Mouse (Mus musculus): Measurements from ENCODE around the gene Rpl7l1. TPM values are rescaled to one million over a fixed set of nuclear protein-coding genes. Genes with fewer than 3 reads are reported as not detected.

The Rpl7l1 gene
- polyA plus RNA-seq, 1 experiment, result 38.4 TPM

GRCm38 (mm10) chr17:46728021-46728420, 54.5 kb downstream of the Rpl7l1 start:
- H3K36me3 ChIP-seq (ENCODE audit: control insufficient read depth, insufficient read depth, low read length), result peaks cover 2% of the 10 kb centered on the region; the same call in 1 of the 2 replicates
- DNase-seq, result peak; percentile 55
- no peaks in the 10 kb centered on the region for H3K27me3 ChIP-seq (replicated peaks; ENCODE audit: control insufficient read depth, insufficient read depth, low read length)
- H3K27ac ChIP-seq (ENCODE audit: insufficient read depth, low read depth, low read length), result no peak overlapping the region
- TF ChIP-seq CTCF (conservative IDR thresholded peaks at IDR 0.05; ENCODE audit: insufficient read depth, insufficient read length, low read depth, low read length) (peak; percentile 51), POLR2A (IDR thresholded peaks at IDR 0.05; ENCODE audit: low read depth, low read length) (no peak)
- peaks cover 7% of the 10 kb centered on the region; the same call in 1 of the 2 replicates for H3K4me1 ChIP-seq (ENCODE audit: control insufficient read depth, insufficient read depth, low read length)
- WGBS, result 42% methylated on average over 6 of the region's 6 CpGs
- no peak overlapping the region for H3K4me3 ChIP-seq (ENCODE audit: insufficient read depth, low read depth, low read length)

- no peak overlapping the region for H3K4me3 ChIP-seq (ENCODE audit: insufficient read depth, low read depth, low read length)
- peak; percentile 36 for DNase-seq
- H3K36me3 ChIP-seq (ENCODE audit: control insufficient read depth, insufficient read depth, low read length), result peaks cover 2% of the 10 kb centered on the region; the same call in 1 of the 2 replicates
- H3K27me3 ChIP-seq (replicated peaks; ENCODE audit: control insufficient read depth, insufficient read depth, low read length), result no peaks in the 10 kb centered on the region
- WGBS, result 82% methylated on average over 11 of the region's 11 CpGs
- no peak overlapping the region for H3K27ac ChIP-seq (ENCODE audit: insufficient read depth, low read depth, low read length)
- TF ChIP-seq CTCF (conservative IDR thresholded peaks at IDR 0.05; ENCODE audit: insufficient read depth, insufficient read length, low read depth, low read length), result no peak
- no peak for TF ChIP-seq POLR2A (IDR thresholded peaks at IDR 0.05; ENCODE audit: low read depth, low read length)
- H3K4me1 ChIP-seq (ENCODE audit: control insufficient read depth, insufficient read depth, low read length), result peaks cover 7% of the 10 kb centered on the region; the same call in 1 of the 2 replicates
Observed at GRCm38 (mm10) chr17:46727271-46727670, 55.2 kb downstream of the Rpl7l1 start.

- no peaks in the 10 kb centered on the region for H3K27me3 ChIP-seq (replicated peaks; ENCODE audit: control insufficient read depth, insufficient read depth, low read length)
- H3K4me1 ChIP-seq (ENCODE audit: control insufficient read depth, insufficient read depth, low read length), result peaks cover 7% of the 10 kb centered on the region; the same call in 1 of the 2 replicates
- H3K27ac ChIP-seq (ENCODE audit: insufficient read depth, low read depth, low read length), result no peak overlapping the region
- WGBS, result 91% methylated on average over 26 of the region's 26 CpGs
- H3K4me3 ChIP-seq (ENCODE audit: insufficient read depth, low read depth, low read length), result no peak overlapping the region
- no peak for DNase-seq
- peaks cover 2% of the 10 kb centered on the region; the same call in 1 of the 2 replicates for H3K36me3 ChIP-seq (ENCODE audit: control insufficient read depth, insufficient read depth, low read length)
- no peak for TF ChIP-seq CTCF (conservative IDR thresholded peaks at IDR 0.05; ENCODE audit: insufficient read depth, insufficient read length, low read depth, low read length)
- TF ChIP-seq POLR2A (IDR thresholded peaks at IDR 0.05; ENCODE audit: low read depth, low read length), result no peak
Observed at GRCm38 (mm10) chr17:46725731-46726645, 56.5 kb downstream of the Rpl7l1 start.

GRCm38 (mm10) chr17:46725273-46725672, 57.2 kb downstream of the Rpl7l1 start:
- Histone ChIP-seq H3K27me3 (replicated peaks; ENCODE audit: control insufficient read depth, insufficient read depth, low read length) (no peaks in the 10 kb centered on the region), H3K36me3 (ENCODE audit: control insufficient read depth, insufficient read depth, low read length) (peaks cover 2% of the 10 kb centered on the region; the same call in 1 of the 2 replicates), H3K27ac (ENCODE audit: insufficient read depth, low read depth, low read length) (no peak overlapping the region), H3K4me1 (ENCODE audit: control insufficient read depth, insufficient read depth, low read length) (peaks cover 7% of the 10 kb centered on the region; the same call in 1 of the 2 replicates), H3K4me3 (ENCODE audit: insufficient read depth, low read depth, low read length) (no peak overlapping the region)
- DNase-seq, result no peak
- 71% methylated on average over 9 of the region's 9 CpGs for WGBS
- TF ChIP-seq POLR2A (IDR thresholded peaks at IDR 0.05; ENCODE audit: low read depth, low read length) (no peak), CTCF (conservative IDR thresholded peaks at IDR 0.05; ENCODE audit: insufficient read depth, insufficient read length, low read depth, low read length) (peak; percentile 55)

- TF ChIP-seq POLR2A (IDR thresholded peaks at IDR 0.05; ENCODE audit: low read depth, low read length) (no peak), CTCF (conservative IDR thresholded peaks at IDR 0.05; ENCODE audit: insufficient read depth, insufficient read length, low read depth, low read length) (no peak)
- H3K27ac ChIP-seq (ENCODE audit: insufficient read depth, low read depth, low read length), result no peak overlapping the region
- WGBS, result 80% methylated on average over 20 of the region's 20 CpGs
- peaks cover 7% of the 10 kb centered on the region; the same call in 1 of the 2 replicates for H3K4me1 ChIP-seq (ENCODE audit: control insufficient read depth, insufficient read depth, low read length)
- H3K36me3 ChIP-seq (ENCODE audit: control insufficient read depth, insufficient read depth, low read length), result peaks cover 2% of the 10 kb centered on the region; the same call in 1 of the 2 replicates
- DNase-seq, result no peak
- no peaks in the 10 kb centered on the region for H3K27me3 ChIP-seq (replicated peaks; ENCODE audit: control insufficient read depth, insufficient read depth, low read length)
- no peak overlapping the region for H3K4me3 ChIP-seq (ENCODE audit: insufficient read depth, low read depth, low read length)
Observed at GRCm38 (mm10) chr17:46724477-46725084, 57.9 kb downstream of the Rpl7l1 start.

Other genes starting within 250 kb of the Rpl7l1 start
- gene Cul9, start 236.3 kb downstream of the Rpl7l1 start, polyA plus RNA-seq (2012; rRNA removed), result 27.0 and 32.4 TPM in 2 replicates
- 67.0 and 86.3 TPM in 2 replicates for gene Srf, start 226.5 kb downstream of the Rpl7l1 start, polyA plus RNA-seq (2012; rRNA removed)
- 8.1 and 9.4 TPM in 2 replicates for gene Ptk7, start 153.2 kb downstream of the Rpl7l1 start, polyA plus RNA-seq (2012; rRNA removed)
- gene Klc4, start 136.7 kb downstream of the Rpl7l1 start, polyA plus RNA-seq (2012; rRNA removed), result 60.7 and 62.8 TPM in 2 replicates
- 116 and 134 TPM in 2 replicates for gene Mrpl2, start 136.4 kb downstream of the Rpl7l1 start, polyA plus RNA-seq (2012; rRNA removed)
- gene Cul7, start 132.3 kb downstream of the Rpl7l1 start, polyA plus RNA-seq (2012; rRNA removed), result 30.2 and 34.0 TPM in 2 replicates
- 37.1 and 41.1 TPM in 2 replicates for gene Rrp36, start 108.3 kb downstream of the Rpl7l1 start, polyA plus RNA-seq (2012; rRNA removed)
- 89.2 and 99.3 TPM in 2 replicates for gene Mea1, start 103.9 kb downstream of the Rpl7l1 start, polyA plus RNA-seq (2012; rRNA removed)
- gene Klhdc3, start 101.8 kb downstream of the Rpl7l1 start, polyA plus RNA-seq (2012; rRNA removed), result 88.6 and 90.6 TPM in 2 replicates
- gene Ppp2r5d, start 77.6 kb downstream of the Rpl7l1 start, polyA plus RNA-seq (2012; rRNA removed), result 37.2 and 38.9 TPM in 2 replicates
- gene Pex6, start 71.2 kb downstream of the Rpl7l1 start, polyA plus RNA-seq (2012; rRNA removed), result 68.2 and 84.1 TPM in 2 replicates
- gene Gnmt, start 53.5 kb downstream of the Rpl7l1 start, polyA plus RNA-seq (2012; rRNA removed), result 54.3 and 59.7 TPM in 2 replicates
- gene Cnpy3, start 30.5 kb downstream of the Rpl7l1 start, polyA plus RNA-seq (2012; rRNA removed), result 48.3 and 51.4 TPM in 2 replicates
- gene Ptcra, start 19.0 kb downstream of the Rpl7l1 start, polyA plus RNA-seq (2012; rRNA removed), result 0.06 TPM in 1 of 2 replicates, not detected in the other
- 131 and 174 TPM in 2 replicates for gene 2310039H08Rik, start 10.0 kb downstream of the Rpl7l1 start, polyA plus RNA-seq (2012; rRNA removed)
- gene Bicral, start 75.8 kb upstream of the Rpl7l1 start, polyA plus RNA-seq (2012; rRNA removed), result 11.4 and 11.8 TPM in 2 replicates
- 17.2 and 19.6 TPM in 2 replicates for gene Tbcc, start 108.0 kb upstream of the Rpl7l1 start, polyA plus RNA-seq (2012; rRNA removed)
- not detected in 2 replicates for gene Prph2, start 127.8 kb upstream of the Rpl7l1 start, polyA plus RNA-seq (2012; rRNA removed)
- 25.3 and 27.2 TPM in 2 replicates for gene Ubr2, start 227.9 kb upstream of the Rpl7l1 start, polyA plus RNA-seq (2012; rRNA removed)

Data from kidney, adult 2 months (tissue).